Mouse (Mus musculus) kidney, embryonic 15.5 days (tissue): ENCODE measurements at regions not wholly inside any gene's neighbourhood (a gene's known extent, or its start where the extent isn't known, plus 50 kb on each side); places are given as distances from the start of the nearest gene placed in this dataset.

Experiments
- ATAC-seq: fragments of 200-750 bp; cut with Nextera tagmentation; replicated peaks from 2 replicates; pipeline ENCODE4 v1.8.0; 2017; ENCODE audit warnings: moderate TSS enrichment; ENCODE audit not compliant: low FRiP score
- H3K27ac ChIP-seq: fragments of 300-500 bp; sonication (generic); 2 replicates; pipeline ENCODE4 v1.5.1; 2015; ENCODE audit warnings: mild to moderate bottlenecking, inconsistent platforms
- H3K27me3 ChIP-seq: fragments of 300-500 bp; sonication (generic); 2 replicates; pipeline ENCODE4 v1.6.1; 2015; ENCODE audit warnings: inconsistent platforms
- H3K36me3 ChIP-seq: fragments of 300-500 bp; sonication (generic); 2 replicates; pipeline ENCODE4 v1.6.1; 2015; ENCODE audit warnings: inconsistent platforms
- H3K4me1 ChIP-seq: fragments of 300-500 bp; sonication (generic); 2 replicates; pipeline ENCODE4 v1.6.1; 2015; ENCODE audit warnings: inconsistent platforms
- H3K4me2 ChIP-seq: fragments of 300-500 bp; sonication (generic); 2 replicates; pipeline ENCODE4 v1.6.1; 2015; ENCODE audit warnings: moderate library complexity, mild to moderate bottlenecking, inconsistent platforms
- H3K4me3 ChIP-seq: fragments of 300-500 bp; sonication (generic); replicated peaks from 2 replicates; pipeline ENCODE4 v1.5.1; 2015; ENCODE audit warnings: mild to moderate bottlenecking, inconsistent platforms
- H3K9ac ChIP-seq: fragments of 300-500 bp; sonication (generic); 2 replicates; pipeline ENCODE4 v1.6.1; 2015; ENCODE audit warnings: mild to moderate bottlenecking, inconsistent platforms
- H3K9me3 ChIP-seq: fragments of 300-500 bp; sonication (generic); replicated peaks from 2 replicates; pipeline ENCODE4 v1.6.1; 2016; ENCODE audit warnings: inconsistent platforms
- WGBS: fragments of 180-500 bp; shearing (Covaris S2); methylation state at CpG from one replicate; pipeline ENCODE4 v1.1.7; 2015; ENCODE audit warnings: mixed read lengths; 5-methylcytosine and 5-hydroxymethylcytosine counted together

DNA sequence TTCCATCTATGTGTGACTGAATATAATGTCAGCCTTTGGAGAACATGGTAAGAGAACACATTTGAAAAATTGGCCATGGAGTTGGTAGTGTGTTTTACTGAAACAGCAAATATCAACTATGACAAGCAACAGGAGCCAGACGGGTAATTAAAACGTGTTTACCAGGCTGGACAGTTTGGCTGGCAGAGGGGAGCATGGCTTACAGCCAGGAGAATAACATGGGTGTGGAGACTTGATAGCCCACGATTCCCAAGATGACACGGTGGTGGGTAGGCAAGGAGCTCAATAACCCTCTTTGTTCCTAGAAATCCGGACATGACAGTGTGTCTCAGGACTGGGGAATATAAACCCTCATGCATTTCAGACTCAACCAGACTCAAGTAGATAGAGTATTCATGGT lies 185.2 kb downstream of the Cyp26b1 start:
- Histone ChIP-seq H3K36me3 (no peaks in the 10 kb centered on the region), H3K4me3 (no peak overlapping the region), H3K9ac (no peak overlapping the region), H3K9me3 (no peaks in the 10 kb centered on the region), H3K27ac (no peak overlapping the region), H3K27me3 (peaks cover 89% of the 10 kb centered on the region), H3K4me2 (no peak overlapping the region), H3K4me1 (peaks cover 11% of the 10 kb centered on the region; the same call in 1 of the 2 replicates)
- WGBS = 79% methylated on average over 5 of the region's 5 CpGs
- ATAC-seq = no peak

DNA sequence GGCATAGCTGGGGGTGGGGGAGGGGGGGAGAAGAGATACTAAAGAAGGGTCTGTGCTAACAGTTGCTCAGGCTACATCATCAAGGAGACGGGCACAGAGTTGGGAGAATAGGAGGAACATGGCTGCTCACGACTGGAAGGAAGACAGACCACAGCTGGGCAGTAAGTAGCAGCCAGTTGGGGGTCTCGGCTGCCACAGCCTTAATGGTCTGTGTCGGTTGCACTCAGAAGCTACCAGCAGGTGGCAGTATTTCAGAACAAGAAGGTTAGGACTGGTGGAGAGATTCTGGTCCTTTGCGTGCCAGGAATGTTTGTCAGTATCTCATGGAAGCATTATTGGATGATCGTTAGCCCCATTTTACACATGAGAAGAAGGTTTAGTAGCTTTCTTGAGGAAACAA lies 185.9 kb downstream of the Cyp26b1 start:
- no peak overlapping the region for H3K9ac ChIP-seq
- 7% methylated on average over 6 of the region's 6 CpGs for WGBS
- ATAC-seq = 0 out of 2 replicates have a peak, but pooled peaks have one; percentile 44
- no peaks in the 10 kb centered on the region for H3K36me3 ChIP-seq
- H3K4me3 ChIP-seq = no peak overlapping the region
- no peaks in the 10 kb centered on the region for H3K9me3 ChIP-seq
- peaks cover 89% of the 10 kb centered on the region for H3K27me3 ChIP-seq
- peaks cover 11% of the 10 kb centered on the region; the same call in 1 of the 2 replicates for H3K4me1 ChIP-seq
- no peak overlapping the region for H3K27ac ChIP-seq
- no peak overlapping the region for H3K4me2 ChIP-seq

DNA sequence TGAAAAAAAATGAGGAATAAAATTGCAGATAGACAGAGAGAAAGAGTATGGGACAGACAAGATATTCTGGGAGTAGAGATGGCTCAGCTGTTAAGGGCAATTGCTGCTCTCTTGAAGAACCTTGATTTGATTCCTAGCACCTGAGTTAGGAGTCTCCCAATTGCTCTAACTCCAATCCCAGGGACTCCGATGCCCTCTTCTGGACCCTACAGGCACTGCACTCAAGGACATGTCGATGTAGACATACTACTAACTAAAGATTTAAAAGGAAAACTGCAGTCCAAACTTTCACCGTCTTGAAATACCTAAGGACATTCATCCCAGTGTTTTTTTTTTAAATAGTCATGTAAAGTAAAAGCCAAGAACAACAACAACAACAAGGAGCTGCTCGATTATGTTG lies 189.0 kb downstream of the Cyp26b1 start:
- no peak overlapping the region for H3K4me3 ChIP-seq
- no peak overlapping the region for H3K27ac ChIP-seq
- H3K27me3 ChIP-seq = peaks cover 93% of the 10 kb centered on the region
- H3K9ac ChIP-seq = no peak overlapping the region
- H3K9me3 ChIP-seq = no peaks in the 10 kb centered on the region
- 62% methylated on average over 4 of the region's 4 CpGs for WGBS
- no peaks in the 10 kb centered on the region for H3K36me3 ChIP-seq
- ATAC-seq = no peak
- H3K4me2 ChIP-seq = no peak overlapping the region
- H3K4me1 ChIP-seq = peaks cover 2% of the 10 kb centered on the region; the same call in 1 of the 2 replicates

DNA sequence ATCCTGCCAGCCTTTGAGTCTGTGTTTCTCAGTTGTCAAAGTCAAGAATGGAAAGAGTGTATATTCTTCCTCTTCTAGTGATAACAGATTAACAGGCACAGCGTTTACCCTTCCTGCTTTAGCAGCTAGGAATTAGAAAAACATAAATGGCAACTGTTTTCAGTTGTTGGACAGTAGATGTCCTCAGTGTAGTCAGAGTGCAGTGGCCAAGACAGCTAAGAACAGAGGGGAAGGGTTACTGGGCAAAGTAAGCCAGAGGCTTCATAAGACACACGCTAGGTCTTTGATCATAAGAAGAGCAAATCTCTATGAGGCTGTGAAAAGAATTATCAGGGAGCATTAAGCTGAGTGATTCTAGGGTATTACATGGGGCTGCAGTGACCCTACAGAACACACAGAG lies 191.3 kb downstream of the Cyp26b1 start:
- Histone ChIP-seq H3K9me3 (no peaks in the 10 kb centered on the region), H3K9ac (no peak overlapping the region), H3K27me3 (peaks cover 92% of the 10 kb centered on the region), H3K4me1 (no peaks in the 10 kb centered on the region), H3K4me3 (no peak overlapping the region), H3K4me2 (no peak overlapping the region), H3K36me3 (no peaks in the 10 kb centered on the region), H3K27ac (no peak overlapping the region)
- WGBS = 74% methylated on average over 2 of the region's 2 CpGs
- no peak for ATAC-seq

DNA sequence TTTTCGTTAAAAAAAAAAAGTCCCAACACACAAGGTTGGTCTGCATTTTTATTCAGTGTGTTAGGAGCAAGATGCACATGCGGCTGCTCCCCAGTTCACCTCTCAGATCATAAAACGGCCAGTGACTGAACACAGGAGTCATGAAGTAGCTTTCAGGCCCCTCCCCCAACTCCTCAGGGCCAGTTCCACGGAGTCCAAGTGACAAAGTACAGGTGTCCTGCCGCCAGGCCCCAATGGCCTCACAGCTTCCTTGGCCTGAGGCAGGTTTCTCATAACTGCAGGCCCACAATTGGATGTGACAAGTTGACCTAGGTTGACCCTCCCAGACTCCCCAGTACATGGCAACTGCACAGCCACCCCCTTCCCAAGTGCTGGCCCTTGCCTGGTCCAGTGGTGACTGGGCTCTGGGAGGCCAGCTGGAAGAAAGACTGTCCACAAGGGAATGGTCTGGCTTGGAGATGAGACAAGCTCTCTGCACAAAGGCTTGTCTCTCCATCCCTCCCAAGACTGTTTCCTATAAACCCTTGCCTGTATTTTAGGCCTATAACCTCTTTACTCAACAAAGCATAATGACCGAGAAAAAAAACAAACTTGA lies 199.1 kb downstream of the Cyp26b1 start:
- no peaks in the 10 kb centered on the region for H3K9me3 ChIP-seq
- H3K4me2 ChIP-seq = no peak overlapping the region
- H3K27ac ChIP-seq = no peak overlapping the region
- H3K9ac ChIP-seq = no peak overlapping the region
- no peaks in the 10 kb centered on the region for H3K36me3 ChIP-seq
- peaks cover 72% of the 10 kb centered on the region for H3K27me3 ChIP-seq
- WGBS = 46% methylated on average over 6 of the region's 6 CpGs
- no peaks in the 10 kb centered on the region for H3K4me1 ChIP-seq
- ATAC-seq = no peak
- no peak overlapping the region for H3K4me3 ChIP-seq

DNA sequence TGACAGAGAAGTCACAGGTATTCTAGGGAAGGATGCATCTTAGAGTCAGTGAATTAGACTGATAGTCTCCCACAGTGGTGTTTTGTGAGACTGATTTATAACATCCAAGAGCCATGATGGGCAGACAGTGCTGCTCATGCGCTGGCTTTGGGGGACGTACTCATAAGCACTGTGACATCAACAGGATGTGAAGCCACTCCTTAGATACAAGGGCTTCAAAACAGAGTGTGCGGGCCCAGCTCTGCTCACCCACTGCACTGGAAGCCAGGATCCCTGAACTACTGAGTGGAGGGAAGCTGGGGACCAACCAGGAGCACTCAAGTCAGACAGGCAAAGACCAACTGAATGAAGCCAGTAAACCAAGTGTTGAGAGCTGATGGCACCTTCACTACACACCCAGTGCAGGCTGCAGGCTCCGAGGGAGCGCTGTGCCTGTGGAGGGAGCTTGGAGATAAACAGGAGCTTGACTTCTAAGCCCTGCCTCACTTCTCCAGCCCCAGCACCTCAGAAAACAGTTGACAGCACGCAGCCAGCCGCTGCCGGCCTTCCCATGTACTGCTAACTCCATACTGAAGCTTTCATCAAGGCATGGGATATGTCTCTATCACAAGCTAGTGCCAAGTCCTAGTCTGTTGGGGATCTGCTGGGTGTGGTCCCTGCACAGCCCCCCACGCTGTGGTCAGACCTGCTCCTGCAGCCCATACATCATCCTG lies 200.0 kb downstream of the Cyp26b1 start:
- Histone ChIP-seq H3K4me3 (no peak overlapping the region), H3K4me2 (no peak overlapping the region), H3K27ac (no peak overlapping the region), H3K4me1 (no peaks in the 10 kb centered on the region), H3K27me3 (peaks cover 74% of the 10 kb centered on the region), H3K9me3 (no peaks in the 10 kb centered on the region), H3K9ac (no peak overlapping the region), H3K36me3 (no peaks in the 10 kb centered on the region)
- 70% methylated on average over 9 of the region's 9 CpGs for WGBS
- no peak for ATAC-seq

DNA sequence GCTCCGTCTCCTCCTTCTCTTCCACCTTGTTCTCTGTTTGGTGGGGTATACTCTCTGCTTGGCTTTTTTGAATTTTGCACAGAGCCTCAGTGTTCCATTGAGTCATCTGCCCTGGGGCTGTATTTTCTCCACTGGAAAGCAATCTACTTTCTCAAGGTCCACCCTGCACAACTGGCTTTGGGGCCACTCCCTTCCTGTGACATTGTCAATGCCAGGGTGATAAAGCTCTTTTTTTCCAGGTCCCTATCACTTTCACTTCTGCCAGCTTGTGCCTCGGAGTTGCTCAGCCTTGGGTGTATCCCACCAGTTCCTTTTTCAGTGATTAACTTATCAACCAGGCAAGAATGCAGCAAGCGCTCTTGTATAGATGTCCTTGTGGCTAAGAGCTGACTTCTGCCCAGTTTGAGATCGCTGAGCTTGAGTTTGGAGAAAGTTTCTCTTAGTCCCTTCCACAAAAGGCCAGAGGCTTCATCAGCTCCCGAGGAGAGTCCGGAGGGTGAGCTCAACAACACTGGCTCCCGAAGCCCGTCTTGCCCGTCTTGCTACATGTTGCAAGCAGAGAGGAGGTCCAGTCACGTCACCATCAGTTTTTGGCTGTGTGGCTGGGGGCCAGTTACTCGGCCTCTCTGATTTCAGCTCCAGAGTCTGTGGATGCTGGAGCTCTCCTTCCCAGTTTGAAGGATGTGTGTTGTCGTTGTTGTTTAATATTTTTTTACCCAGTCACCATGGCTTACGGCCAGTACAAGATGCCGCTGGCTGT lies 200.8 kb downstream of the Cyp26b1 start:
- Histone ChIP-seq H3K4me2 (no peak overlapping the region), H3K9ac (no peak overlapping the region), H3K4me3 (no peak overlapping the region), H3K27me3 (peaks cover 70% of the 10 kb centered on the region), H3K4me1 (no peaks in the 10 kb centered on the region), H3K27ac (no peak overlapping the region), H3K36me3 (no peaks in the 10 kb centered on the region), H3K9me3 (no peaks in the 10 kb centered on the region)
- ATAC-seq = no peak
- 88% methylated on average over 14 of the region's 14 CpGs for WGBS

DNA sequence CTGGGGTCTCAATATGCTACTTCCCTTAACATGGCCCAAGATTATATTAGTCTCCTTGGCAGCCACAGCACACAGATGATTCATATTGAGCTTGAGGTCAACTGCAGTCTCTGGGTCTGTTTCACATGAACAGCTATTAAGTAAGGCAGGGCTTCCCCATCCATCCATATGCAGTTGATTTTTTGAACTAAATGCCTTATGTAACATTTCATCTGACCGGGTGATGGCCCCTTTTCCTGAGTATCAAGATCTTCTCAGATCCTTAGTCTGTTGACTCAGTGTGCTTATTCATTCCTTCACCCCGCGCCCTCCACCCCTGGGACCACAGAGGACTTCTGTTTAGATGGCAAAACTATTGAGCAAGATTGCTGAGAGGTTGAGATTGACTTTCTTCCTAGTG lies 202.7 kb downstream of the Cyp26b1 start:
- H3K27ac ChIP-seq = no peak overlapping the region
- H3K4me2 ChIP-seq = no peak overlapping the region
- no peak overlapping the region for H3K4me3 ChIP-seq
- H3K4me1 ChIP-seq = no peaks in the 10 kb centered on the region
- H3K9me3 ChIP-seq = no peaks in the 10 kb centered on the region
- no peak for ATAC-seq
- no peaks in the 10 kb centered on the region for H3K36me3 ChIP-seq
- no peak overlapping the region for H3K9ac ChIP-seq
- H3K27me3 ChIP-seq = peaks cover 74% of the 10 kb centered on the region
- WGBS = 95% methylated on average over 3 of the region's 3 CpGs

DNA sequence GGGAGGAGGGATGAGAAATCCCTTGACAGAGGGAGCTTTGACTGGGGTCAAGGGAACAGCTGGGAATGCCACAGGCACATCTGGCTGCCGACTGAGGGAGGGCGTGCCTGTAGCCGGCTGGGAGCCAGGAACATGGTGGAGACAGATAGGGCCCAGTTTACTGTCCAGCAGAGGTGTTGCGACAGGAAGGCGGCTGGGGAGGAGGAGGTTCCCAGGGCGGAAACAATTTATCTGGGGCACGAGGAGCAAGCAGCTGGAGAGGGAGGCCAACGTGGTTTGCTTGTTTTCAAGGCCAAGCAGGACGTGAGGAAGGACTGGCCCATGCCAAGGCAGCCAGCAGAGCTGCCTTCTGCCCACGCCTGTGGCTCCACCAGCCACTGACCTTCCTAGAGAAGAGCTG lies 208.0 kb downstream of the Cyp26b1 start:
- 10% methylated on average over 10 of the region's 10 CpGs for WGBS
- no peak overlapping the region for H3K4me2 ChIP-seq
- no peaks in the 10 kb centered on the region for H3K36me3 ChIP-seq
- no peak overlapping the region for H3K27ac ChIP-seq
- no peak overlapping the region for H3K9ac ChIP-seq
- no peak for ATAC-seq
- H3K4me3 ChIP-seq = no peak overlapping the region
- no peaks in the 10 kb centered on the region for H3K9me3 ChIP-seq
- H3K27me3 ChIP-seq = peaks cover 80% of the 10 kb centered on the region
- 0 out of 2 replicates have a peak, but pooled peaks cover 5% of the 10 kb centered on the region for H3K4me1 ChIP-seq

DNA sequence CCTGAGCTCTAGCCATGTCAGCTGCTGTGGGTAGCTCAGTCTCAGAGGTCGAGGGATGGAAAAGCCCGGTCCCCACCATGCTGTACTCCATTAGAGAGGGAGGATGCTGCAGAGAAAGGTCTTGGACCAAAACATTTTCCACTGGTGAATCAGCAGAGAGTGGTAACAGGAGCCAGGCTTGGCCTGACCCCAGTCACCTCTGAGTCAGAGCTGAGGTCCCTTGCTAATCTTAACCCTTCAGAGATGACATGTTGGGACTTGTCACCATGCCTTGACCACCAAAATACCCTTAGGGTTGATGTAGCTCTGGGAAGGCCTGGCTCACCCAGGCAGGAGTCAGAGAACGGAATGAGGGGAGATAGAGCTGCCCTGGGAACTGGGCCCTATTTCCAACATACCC lies 210.0 kb downstream of the Cyp26b1 start:
- H3K4me3 ChIP-seq = no peak overlapping the region
- H3K9ac ChIP-seq = no peak overlapping the region
- WGBS = 84% methylated on average over 3 of the region's 3 CpGs
- H3K27ac ChIP-seq = no peak overlapping the region
- H3K27me3 ChIP-seq = peaks cover 76% of the 10 kb centered on the region
- H3K36me3 ChIP-seq = no peaks in the 10 kb centered on the region
- no peak for ATAC-seq
- H3K9me3 ChIP-seq = no peaks in the 10 kb centered on the region
- H3K4me1 ChIP-seq = 0 out of 2 replicates have a peak, but pooled peaks cover 5% of the 10 kb centered on the region
- no peak overlapping the region for H3K4me2 ChIP-seq

DNA sequence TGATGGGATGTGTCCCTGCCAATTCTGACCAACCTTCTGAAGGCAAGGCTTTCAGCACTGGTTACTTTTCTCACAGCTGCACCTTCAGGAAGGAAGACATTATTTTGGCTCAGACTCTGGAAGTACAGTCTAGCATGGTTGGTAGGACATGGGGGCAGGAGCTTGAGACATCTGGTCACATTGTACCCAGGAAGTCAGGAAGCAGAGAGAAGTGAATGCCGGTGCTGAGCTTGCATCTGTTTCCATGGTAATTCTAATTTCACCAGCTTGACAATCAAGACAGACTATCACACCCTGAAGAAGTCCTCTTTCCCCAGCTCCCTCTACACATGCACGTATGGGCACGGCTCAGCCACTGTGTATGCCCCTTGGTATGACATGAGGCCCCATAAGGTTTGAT lies 210.6 kb downstream of the Cyp26b1 start:
- WGBS = 81% methylated on average over 3 of the region's 3 CpGs
- Histone ChIP-seq H3K4me1 (0 out of 2 replicates have a peak, but pooled peaks cover 5% of the 10 kb centered on the region), H3K36me3 (no peaks in the 10 kb centered on the region), H3K4me3 (no peak overlapping the region), H3K27ac (no peak overlapping the region), H3K9ac (no peak overlapping the region), H3K4me2 (no peak overlapping the region), H3K9me3 (no peaks in the 10 kb centered on the region), H3K27me3 (peaks cover 78% of the 10 kb centered on the region)
- ATAC-seq = no peak

DNA sequence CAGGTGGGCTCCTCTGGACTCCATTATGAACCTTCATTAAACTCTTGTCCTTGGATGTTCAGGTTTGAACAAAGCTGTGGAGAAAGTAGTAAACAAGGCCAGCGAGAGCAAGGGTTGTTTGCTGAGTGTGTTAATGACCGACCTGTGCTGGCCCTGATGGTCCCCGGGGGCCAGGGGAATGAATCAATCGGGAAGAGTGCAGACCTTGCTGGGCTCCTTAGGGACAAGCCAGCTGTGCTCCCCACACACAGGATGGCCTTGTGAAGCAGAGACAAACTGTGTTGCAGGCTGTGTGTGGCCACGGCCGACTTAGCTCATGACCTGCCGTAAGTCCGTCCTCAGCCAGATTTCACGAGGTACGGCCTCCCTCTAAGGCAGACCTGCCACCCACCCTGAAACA lies 212.1 kb downstream of the Cyp26b1 start:
- Histone ChIP-seq H3K9ac (no peak overlapping the region), H3K9me3 (no peaks in the 10 kb centered on the region), H3K4me2 (no peak overlapping the region), H3K27ac (no peak overlapping the region), H3K4me3 (no peak overlapping the region), H3K36me3 (no peaks in the 10 kb centered on the region), H3K4me1 (0 out of 2 replicates have a peak, but pooled peaks cover 5% of the 10 kb centered on the region), H3K27me3 (peaks cover 81% of the 10 kb centered on the region)
- WGBS = 59% methylated on average over 10 of the region's 10 CpGs
- no peak for ATAC-seq
